Mouse (Mus musculus) cortical plate, adult 2 months (tissue): ENCODE data around the gene Cgrrf1.

Experiments
- CTCF ChIP-seq: fragments of 200-500 bp; IDR thresholded peaks from 2 replicates; pipeline ENCODE4 v1.5.1; 2011; ENCODE audit warnings: mild to moderate bottlenecking, control low read depth, low read length; ENCODE audit not compliant: insufficient read depth; ENCODE audit errors: extremely low read depth
- POLR2A ChIP-seq: fragments of 200-500 bp; IDR thresholded peaks from 2 replicates; pipeline ENCODE4 v1.6.1; 2011; ENCODE audit warnings: mild to moderate bottlenecking, low read length, control low read depth; ENCODE audit not compliant: insufficient read depth; ENCODE audit errors: extremely low read depth

- TF ChIP-seq CTCF, result no peak
- no peak for TF ChIP-seq POLR2A
Observed at GRCm38 (mm10) chr14:46815640-46816039, 16.3 kb upstream of the Cgrrf1 start.
